Mouse (Mus musculus) lung, postnatal 0 days (tissue): ENCODE measurements around the gene Rdh5.

ENCODE experiments used
- CTCF ChIP-seq: IDR thresholded peaks from 2 replicates; pipeline ENCODE4 v1.5.1; 2016; ENCODE audit warnings: antibody characterized with exemption, mild to moderate bottlenecking
- EP300 ChIP-seq: IDR thresholded peaks from 2 replicates; pipeline ENCODE4 v1.6.1; 2016; ENCODE audit warnings: antibody characterized with exemption, mild to moderate bottlenecking, control low read depth

DNA sequence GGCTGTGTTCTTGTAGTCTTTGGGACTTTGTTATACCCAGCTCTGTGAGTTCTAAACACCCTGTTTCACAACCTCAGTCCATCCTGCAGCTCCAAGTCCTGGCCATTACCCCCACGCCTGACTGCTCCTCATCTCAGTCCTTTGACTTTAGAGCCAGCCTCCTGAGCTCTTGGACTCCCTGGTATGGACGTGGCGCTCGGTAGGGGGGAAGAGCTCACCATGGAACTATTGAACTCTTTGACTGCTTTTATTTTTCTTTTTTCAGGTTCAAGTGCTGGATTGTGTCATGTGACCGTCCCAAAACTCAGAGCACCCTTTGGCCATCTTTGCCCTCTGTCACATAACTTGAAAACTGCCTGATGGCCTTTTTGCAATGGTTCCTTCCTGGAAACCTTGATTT lies 40.6 kb downstream of the Rdh5 start:
- no peak for TF ChIP-seq EP300
- TF ChIP-seq CTCF: no peak
